Mouse (Mus musculus) lung, postnatal 0 days (tissue): Measurements from ENCODE around the gene Asgr1.
A peak's percentile ranks its signal among the peaks of the same experiment; 100 is the strongest.

Source experiments
- CTCF ChIP-seq: IDR thresholded peaks from 2 replicates; pipeline ENCODE4 v1.5.1; 2016; ENCODE audit warnings: antibody characterized with exemption, mild to moderate bottlenecking
- EP300 ChIP-seq: IDR thresholded peaks from 2 replicates; pipeline ENCODE4 v1.6.1; 2016; ENCODE audit warnings: antibody characterized with exemption, mild to moderate bottlenecking, control low read depth

DNA sequence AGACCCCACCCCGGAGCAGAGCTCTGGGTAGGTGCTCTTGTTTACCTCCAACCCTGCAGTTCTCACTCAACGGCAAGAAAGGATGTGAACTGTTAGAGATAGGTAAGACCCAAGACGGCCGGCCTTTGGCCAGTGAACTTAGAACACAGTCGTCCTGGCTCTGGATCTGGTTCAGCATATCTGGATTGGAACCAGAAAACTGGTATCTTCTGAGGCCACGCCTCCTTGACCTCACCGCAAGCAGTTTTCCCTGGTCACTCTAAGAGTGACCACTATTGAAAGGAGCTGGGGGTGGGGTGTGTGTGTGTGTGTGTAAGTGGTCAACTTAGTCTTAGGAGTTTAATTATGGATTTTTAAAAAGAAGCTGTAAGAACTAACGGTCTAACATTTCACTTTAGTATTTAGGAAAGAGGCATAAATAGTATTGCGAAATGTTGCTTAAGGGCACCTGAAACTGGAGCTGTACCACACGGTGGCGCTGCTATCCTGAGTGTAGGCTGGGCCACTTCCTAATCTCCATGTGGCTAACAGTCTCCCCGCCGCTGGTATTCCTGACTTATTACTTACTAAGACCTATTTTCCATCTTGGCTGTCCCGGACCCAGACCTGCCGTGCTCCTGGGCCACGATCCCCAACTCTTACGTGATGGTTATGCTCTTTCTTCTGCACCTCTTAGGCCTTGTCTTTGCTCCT is 20.6 kb downstream of the Asgr1 start:
- TF ChIP-seq EP300 (no peak), CTCF (peak; percentile 93)
